Mouse (Mus musculus) cerebellum, adult 2 months (tissue): Measurements from ENCODE around the gene Ghdc.

Source experiments
- CTCF ChIP-seq: fragments of 200-500 bp; IDR thresholded peaks from 2 replicates; pipeline ENCODE4 v1.5.1; 2011; ENCODE audit warnings: low read depth, mild to moderate bottlenecking, control low read depth, low read length, moderate library complexity, borderline replicate concordance; ENCODE audit not compliant: insufficient read depth
- POLR2A ChIP-seq: fragments of 200-500 bp; IDR thresholded peaks from 2 replicates; pipeline ENCODE4 v1.6.1; 2011; ENCODE audit warnings: low read length, control low read depth, borderline replicate concordance; ENCODE audit not compliant: insufficient read depth

DNA sequence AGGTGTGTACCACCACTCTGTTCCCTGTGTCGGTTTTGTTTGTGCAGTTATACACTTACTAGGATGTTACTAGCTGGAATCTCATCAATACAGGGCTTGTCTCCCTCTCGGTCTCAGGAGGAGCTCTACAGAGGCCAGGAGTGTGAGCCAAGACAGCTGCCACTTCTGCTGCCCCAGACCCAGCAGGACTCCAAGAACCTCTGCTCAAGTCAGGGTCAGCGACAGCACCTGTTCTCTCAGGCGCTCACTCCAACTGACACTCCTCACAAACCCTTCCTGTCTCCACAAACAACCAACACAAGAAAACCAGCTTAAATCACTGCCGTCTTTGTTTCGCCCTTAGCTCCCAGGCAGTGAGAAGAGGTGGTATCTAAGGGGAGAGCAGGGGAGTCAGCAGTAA is 42.2 kb downstream of the Ghdc start:
- TF ChIP-seq CTCF (no peak), POLR2A (no peak)
